Mouse (Mus musculus) Patski (cell line): ENCODE data around the gene Tbc1d22b. TPM values are rescaled to one million over a fixed set of nuclear protein-coding genes. Genes with fewer than 3 reads are reported as not detected.

Source experiments
- ATAC-seq: fragments of 100-300 bp; one replicate; pipeline ENCODE4 v1.8.0; 2021
- CTCF ChIA-PET: fragments of 350-600 bp; sonication (Branson Sonifier 250); formaldehyde crosslinking; loops from one replicate; lab custom pipeline; 2022; ENCODE audit warnings: inconsistent platforms; lab: Charles Lee
- POLR2A ChIA-PET: fragments of 350-600 bp; sonication (Branson Sonifier 250); formaldehyde crosslinking; loops from one replicate; lab custom pipeline; 2022; ENCODE audit warnings: antibody characterized with exemption, inconsistent platforms; lab: Charles Lee
- DNase-seq: peaks from one replicate; pipeline ENCODE4 v3.0.0-alpha.2; 2011; ENCODE audit warnings: low read depth, low spot score
- H3K27me3 ChIP-seq: fragments of 371-371 bp; one replicate; pipeline ENCODE4 v1.5.1; 2021
- CTCF ChIP-seq: fragments of 100-300 bp; IDR thresholded peaks from one replicate; pipeline ENCODE4 v1.5.1; 2021
- in situ Hi-C: fragments of 300-500 bp; cut with MboI; formaldehyde crosslinking; loops from 3 replicates; pipeline ENCODE4 v1.11.1; 2018; ENCODE audit warnings: low pct_unique_long_range_greater_than_20kb, mixed read lengths
- polyA plus RNA-seq: library from polyadenylated mRNA; unstranded; gene quantifications from one replicate; pipeline ENCODE4 v1.2.3, GENCODE M21; 2021

Gene Tbc1d22b
- polyA plus RNA-seq, 1 experiment from 2014 or later: 21.9 TPM

DNA sequence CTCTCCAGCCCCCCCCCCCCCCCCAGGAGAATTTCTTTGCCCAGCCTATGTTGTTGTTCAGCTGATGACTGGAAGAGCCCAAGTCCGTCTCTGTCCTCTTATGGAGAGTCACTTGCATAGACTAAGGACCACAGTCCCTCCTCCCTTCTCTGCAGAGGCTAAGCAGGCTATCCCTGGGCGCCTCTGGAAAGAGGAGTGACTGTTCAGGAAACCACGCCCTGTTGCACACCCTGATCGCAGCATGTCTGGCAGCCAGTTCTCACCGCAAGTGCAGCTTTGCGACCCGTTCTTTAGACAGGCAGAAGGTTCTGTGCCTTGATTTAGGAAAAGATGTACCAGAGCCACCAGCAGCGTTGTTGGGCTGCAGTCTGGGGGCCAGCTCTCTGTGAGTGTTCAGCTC lies 88.3 kb downstream of the Tbc1d22b start:
- POLR2A ChIA-PET: no interaction called here

DNA sequence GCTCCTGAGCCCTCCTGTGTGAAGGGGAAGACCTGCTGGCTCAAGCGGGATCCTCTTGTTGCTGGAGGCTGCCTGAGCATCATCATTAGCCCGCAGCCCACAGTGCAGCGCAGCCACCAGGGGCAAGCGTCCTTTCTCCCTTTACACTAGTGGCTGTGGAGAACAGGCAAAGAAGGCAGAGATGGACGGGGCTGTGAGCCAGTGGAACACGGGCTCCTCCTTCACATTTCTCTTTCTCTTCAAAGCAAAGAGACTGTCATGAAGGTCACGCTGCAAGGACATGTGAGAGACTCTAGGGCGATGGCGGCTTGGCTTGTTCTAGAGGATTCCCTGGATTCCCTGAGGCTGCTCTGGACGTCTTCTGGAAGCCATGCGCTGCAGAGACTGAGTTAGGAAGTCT lies 91.4 kb downstream of the Tbc1d22b start:
- POLR2A ChIA-PET: no interaction called here

More for the DNA sequence above, 88.3 kb downstream of the Tbc1d22b start:
- CTCF ChIA-PET: no interaction called here
- TF ChIP-seq CTCF: no peak
- no peak for DNase-seq
- ATAC-seq: no peak
- no peaks in the 10 kb centered on the region for H3K27me3 ChIP-seq
- in situ Hi-C loops: no loop called here

DNA sequence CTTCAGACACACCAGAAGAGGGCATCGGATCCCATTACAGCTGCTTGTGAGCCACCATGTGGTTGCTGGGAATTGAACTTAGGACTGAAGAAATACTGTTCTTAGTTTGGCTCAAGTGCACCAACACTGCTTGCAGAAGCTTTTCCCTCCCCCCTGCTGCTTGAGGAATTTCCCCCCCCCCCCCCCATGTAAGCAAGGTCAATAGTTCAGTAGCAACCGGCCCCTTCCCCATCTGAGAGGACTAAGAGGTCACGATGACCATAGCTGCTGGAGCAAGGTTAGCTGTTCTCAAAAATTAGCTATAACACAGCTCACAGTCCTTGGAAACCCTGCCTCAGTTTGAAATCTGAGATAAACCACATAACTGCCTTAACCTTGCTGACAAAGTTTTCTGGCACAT lies 92.6 kb downstream of the Tbc1d22b start:
- DNase-seq (no peak), ATAC-seq (no peak)
- no peak for TF ChIP-seq CTCF
- no peaks in the 10 kb centered on the region for H3K27me3 ChIP-seq
- in situ Hi-C loops: no loop called here
- ChIA-PET POLR2A (no interaction called here), CTCF (no interaction called here)

More for the DNA sequence above, 91.4 kb downstream of the Tbc1d22b start:
- in situ Hi-C loops: no loop called here
- CTCF ChIA-PET: interaction anchor here (1.4 kb wide), 1 partner anchor 18 kb away, joined by 3 read pairs; no protein-coding TSS in a partner anchor
- ATAC-seq (no peak), DNase-seq (no peak)
- no peak for TF ChIP-seq CTCF
- no peaks in the 10 kb centered on the region for H3K27me3 ChIP-seq

Other genes with a start within 250 kb of the Tbc1d22b start
- not detected for gene Pi16, start 232.1 kb upstream of the Tbc1d22b start, polyA plus RNA-seq
- gene Mtch1, start 201.9 kb upstream of the Tbc1d22b start, polyA plus RNA-seq: 349 TPM
- gene Fgd2, start 188.9 kb upstream of the Tbc1d22b start, polyA plus RNA-seq: 0.46 TPM
- gene Pim1, start 59.0 kb upstream of the Tbc1d22b start, polyA plus RNA-seq: 48.0 TPM
- not detected for gene Gm17657, start 147 bp upstream of the Tbc1d22b start, polyA plus RNA-seq
- 0.33 TPM for gene Tmem217, start 2.6 kb downstream of the Tbc1d22b start, polyA plus RNA-seq
- gene Rnf8, start 65.0 kb downstream of the Tbc1d22b start, polyA plus RNA-seq: 46.2 TPM
- gene Gm28043, start 65.1 kb downstream of the Tbc1d22b start, polyA plus RNA-seq: 2.4 TPM
- 92.8 TPM for gene Cmtr1, start 110.8 kb downstream of the Tbc1d22b start, polyA plus RNA-seq
- 9.6 TPM for gene Ccdc167, start 167.3 kb downstream of the Tbc1d22b start, polyA plus RNA-seq